Mouse (Mus musculus): ENCODE results near the gene Tbc1d24. TPM values are rescaled to one million over a fixed set of nuclear protein-coding genes. Genes with fewer than 3 reads are reported as not detected.
"Not testable (repeated sequence)": the region's sequence is repeated elsewhere in the genome, so short reads cannot be mapped to it uniquely, and the experiment has no call there.

The Tbc1d24 gene
- total RNA-seq, 2 experiments from 2014 or later, result 6.4 TPM

DNA sequence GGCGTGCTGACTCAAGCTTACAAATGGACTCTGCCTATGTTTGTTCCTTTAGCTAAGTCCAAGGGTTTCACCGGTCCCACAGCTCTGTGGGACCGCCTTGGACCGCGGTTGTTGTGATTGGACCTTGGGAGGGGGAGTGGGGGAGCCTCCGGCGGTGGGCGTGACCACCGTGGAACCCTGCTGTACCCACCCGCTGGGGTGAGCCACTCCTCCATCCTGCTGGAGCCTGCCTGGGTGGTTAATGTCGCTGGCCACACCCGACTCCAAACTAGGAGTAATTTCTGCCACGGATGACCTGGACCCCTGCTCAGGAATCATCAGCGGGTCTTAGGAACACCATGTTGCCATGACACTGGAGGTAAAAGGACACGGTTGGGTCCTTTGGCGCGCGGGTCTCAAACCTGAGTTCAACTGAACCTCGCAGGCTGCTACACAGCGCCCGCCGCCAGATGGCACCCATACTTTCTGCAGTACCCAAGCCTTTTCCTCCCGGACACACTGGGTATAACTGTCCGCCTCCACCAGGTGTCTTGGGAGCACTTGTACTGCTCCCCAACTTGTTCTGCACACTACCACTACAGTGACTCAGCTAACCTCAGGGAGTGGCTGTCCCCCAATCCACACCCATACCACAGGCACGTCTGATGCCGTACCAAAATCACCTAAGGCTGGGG lies 53.3 kb downstream of the Tbc1d24 start:
- peak; percentile 99 for ATAC-seq (replicated peaks; ENCODE audit: poor library complexity)

DNA sequence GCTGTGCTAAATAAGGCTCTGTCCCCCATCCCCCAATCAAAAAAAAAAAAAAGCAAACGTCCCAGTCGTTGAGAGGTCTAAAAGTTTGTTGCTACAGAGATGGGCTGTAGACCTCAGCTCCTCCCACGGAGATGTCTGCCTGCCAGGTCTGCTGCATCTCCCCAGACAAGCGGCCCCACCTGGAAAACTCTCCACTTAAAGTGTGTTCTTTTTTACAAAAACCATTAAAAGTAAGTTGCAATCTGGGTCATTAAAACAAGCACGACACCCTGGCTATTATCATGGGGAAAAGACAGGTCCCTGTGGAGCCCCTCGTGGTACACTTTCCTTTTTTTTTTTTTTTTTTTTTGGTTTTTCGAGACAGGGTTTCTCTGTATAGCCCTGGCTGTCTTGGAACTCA lies 54.0 kb downstream of the Tbc1d24 start:
- ATAC-seq (replicated peaks; ENCODE audit: poor library complexity), result no peak

DNA sequence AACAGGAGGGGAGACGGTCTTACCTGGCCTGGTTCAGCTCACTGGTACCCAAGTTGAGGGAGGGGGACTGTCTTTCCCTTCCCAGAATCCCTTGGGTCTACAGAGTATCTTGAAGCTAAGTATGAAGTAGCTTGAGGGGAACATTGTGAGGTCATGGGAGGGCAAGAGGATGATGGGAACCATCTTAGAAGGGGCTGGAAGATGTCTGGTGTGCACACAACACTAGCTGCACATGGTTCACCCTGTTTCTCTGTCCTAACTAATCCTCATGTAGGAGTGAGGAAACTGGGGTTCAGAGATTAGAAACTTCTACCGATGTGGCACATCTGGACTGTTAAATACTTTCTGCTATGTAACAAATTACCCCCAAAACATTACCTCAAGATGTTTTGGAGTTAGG lies 54.5 kb downstream of the Tbc1d24 start, which contains the start of gene Pdpk1:
Gene Pdpk1, minus strand, starts transcription at position 101 of the 400 bp plus-strand sequence.
- ATAC-seq (replicated peaks; ENCODE audit: poor library complexity), result no peak

DNA sequence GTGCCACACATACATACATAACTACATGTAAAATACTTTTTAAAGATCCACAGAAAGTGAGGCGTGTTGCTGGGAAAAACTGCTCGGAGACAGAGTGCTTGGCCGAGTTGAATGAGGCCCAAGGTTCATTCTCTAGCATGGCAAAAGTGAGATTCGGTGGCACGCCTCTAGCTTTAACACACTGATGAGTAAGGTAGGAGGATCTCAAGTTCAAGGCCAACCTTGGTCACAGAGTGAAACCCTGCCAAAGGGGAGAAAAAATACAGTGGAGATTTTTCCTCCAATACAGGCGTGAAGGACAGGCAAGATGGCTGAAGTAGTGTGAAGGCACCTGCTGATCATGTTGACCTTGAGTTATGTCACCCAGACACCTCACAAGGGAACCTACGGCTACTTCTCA lies 55.9 kb downstream of the Tbc1d24 start:
- no peak for ATAC-seq (replicated peaks; ENCODE audit: poor library complexity)

DNA sequence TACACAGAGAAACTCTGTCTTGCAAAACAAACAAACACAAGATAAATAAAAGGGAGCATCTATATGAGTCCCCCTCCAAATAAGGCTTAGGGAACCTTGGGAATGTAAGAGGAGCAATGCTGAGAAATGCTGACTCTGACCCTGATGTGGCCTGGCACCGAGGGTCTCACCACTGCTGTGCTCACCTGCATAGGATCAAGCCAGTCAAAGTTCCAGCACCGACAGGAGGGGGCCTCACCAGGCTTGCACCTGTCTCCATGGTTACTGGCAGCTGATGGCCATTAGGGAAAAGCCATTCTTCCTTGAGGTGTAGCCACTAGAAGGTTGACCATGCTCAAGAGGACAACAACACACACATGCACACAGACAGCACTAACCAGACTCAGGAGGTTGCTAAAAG lies 62.5 kb downstream of the Tbc1d24 start:
- ATAC-seq (replicated peaks; ENCODE audit: poor library complexity), result no peak

DNA sequence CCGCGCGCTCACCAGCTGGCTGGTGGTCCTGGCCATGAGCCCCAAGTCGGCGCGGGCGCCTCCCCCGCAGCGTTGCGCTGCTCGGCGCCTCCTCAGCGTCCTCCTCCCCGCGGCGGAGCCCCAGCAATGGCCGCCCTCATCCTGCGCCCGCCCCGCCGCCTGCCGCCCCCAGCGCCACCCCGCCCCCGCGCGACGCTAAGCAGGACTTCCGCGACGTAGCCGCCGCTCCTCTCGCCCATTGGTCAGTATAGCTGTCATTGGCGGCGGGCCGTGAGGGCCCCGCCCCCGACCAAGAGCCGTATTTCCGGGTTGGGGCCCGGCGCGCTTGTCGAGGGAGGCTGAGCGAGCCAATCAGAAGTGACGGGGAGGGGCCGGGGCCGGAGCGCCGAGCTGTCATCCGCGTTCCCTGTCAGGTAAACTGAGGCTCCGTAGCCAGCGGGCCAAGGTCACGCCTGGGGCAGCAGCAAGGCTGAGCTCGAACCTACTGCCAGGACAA lies 63.9 kb downstream of the Tbc1d24 start:
- peak; percentile 99 for ATAC-seq (replicated peaks; ENCODE audit: poor library complexity)

DNA sequence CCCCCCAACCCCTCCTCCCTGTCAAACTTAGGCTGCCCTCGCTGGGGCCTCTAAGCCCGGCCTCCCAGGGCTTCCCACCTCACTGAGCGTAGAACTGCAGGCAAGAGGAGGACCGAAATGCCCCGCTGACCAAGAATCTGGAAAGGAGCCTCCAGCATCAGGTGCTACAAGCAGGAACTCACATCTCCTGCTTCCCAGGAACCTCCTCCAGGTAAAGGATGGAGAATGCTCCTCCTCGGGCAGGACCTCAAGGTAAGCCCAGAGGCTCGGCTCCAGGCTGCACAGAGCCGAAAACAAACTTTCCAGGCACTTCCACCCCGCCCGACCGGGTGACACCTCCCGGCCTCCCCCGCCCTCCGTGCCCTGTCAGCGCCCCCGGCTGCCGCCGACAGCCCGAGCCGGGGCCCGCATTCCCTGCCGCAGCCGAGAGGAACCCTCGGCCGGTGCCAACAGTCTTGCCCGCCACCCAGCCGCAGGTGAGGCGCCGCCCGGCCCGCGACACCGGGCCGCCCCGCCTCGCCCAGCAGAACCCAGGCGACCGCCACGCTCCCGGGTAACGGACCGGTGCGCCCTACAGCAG lies 64.4 kb downstream of the Tbc1d24 start:
- ATAC-seq (replicated peaks; ENCODE audit: poor library complexity), result 0 out of 2 replicates have a peak, but pooled peaks have one; percentile 11

DNA sequence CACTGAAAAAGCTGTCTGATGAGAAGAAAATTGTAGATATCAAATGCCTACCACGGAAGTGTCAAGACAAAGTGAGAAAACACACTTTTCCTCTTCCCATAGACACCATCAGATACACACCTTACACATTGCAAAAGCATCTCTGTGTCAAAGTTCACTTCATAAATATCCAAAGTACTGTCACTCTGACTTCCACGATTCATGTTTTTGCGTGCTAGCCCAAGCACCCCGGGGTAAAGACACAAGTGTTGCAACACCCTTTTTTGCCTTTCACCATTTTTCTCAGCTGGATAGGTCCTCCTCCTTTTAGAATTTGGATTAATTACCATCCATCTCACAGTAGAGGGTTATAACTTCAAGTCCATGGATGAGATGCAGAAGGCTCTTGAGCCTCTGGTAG lies 65.4 kb downstream of the Tbc1d24 start:
- ATAC-seq (replicated peaks; ENCODE audit: poor library complexity), result no peak

DNA sequence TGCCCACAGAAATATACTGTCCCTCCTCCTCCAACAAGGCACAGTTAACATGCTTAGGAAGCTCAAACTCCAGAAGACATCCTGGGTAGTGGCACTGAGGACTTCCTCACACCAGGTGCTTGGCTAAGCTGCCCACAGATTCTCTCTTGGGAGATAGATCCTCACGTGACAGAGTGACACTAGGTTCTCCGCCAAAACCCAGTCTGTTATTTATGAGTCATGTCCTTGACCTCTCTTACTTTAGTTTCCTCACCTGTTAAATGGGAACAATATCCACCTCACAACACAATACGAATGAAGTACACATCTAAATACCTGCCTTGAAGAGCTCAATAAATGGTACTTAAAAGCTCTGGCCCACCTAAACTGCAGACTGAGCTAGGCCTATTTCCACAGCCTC lies 66.1 kb downstream of the Tbc1d24 start:
- no peak for ATAC-seq (replicated peaks; ENCODE audit: poor library complexity)

DNA sequence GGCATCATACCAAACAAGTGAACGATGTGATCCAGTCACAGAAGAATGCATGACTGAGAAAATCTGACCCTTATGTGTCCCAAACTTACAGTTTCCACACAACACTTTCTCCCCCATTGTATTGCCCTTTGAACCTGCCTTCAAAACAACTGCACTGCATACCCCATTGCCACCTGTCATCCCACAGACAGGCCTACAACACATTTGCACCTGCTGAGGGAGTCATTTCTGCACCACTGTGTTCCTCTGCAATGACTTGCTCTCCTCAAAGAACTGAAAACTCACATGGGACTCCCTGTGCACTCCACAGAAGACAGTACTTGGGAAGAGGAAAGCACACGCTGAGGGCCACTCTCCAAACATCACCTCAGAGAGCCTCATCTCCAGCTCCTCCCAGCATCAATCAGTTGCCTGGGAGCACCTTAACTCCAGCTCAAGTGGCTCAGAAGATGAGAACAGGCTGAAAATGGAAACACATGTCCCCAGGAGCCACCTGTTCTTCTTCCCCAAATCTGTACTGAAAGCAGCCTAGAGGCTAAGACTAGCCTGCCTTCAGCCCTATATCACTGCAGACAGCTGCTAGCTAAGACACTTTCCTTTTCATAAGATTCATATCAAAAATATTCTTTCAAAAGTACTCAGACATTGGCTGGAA lies 68.0 kb downstream of the Tbc1d24 start:
- ATAC-seq (replicated peaks; ENCODE audit: poor library complexity), result no peak

DNA sequence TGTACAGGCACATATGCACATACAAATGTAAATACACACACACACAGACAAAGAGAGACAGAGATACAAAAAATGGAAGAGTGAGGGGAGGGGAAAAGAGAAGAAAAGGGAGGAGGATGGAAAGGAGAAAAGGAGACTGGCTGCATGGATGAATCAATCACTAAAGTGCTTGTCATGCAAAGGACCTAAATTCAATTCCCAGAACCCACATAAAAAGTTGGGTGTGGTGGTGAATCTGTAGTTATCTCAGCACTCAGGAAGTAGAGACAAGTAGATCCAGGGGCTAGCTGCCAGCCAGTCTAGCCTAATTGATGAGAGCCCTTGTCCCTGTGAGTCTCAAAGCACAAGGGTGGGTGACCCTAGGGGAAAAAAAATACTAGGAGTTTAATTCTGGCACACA lies 71.3 kb downstream of the Tbc1d24 start:
- ATAC-seq (replicated peaks; ENCODE audit: poor library complexity), result no peak

DNA sequence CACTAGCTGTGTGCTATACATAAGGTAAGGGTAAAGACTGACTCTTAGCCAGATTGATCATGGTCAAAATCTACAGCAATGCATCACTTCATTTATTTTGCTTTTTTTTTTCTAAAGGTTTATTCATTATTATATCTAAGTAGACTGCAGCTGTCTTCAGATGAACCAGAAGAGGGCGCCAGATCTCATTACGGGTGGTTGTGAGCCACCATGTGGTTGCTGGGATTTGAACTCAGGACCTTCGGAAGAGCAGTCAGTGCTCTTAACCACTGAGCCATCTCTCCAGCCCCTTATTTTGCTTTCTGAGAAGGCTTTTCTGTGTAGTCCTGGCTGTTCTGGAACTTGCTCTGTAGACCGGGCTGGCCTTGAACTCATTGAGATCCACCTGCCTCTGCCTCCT lies 72.4 kb downstream of the Tbc1d24 start:
- not testable (repeated sequence) for ATAC-seq (replicated peaks; ENCODE audit: poor library complexity)

DNA sequence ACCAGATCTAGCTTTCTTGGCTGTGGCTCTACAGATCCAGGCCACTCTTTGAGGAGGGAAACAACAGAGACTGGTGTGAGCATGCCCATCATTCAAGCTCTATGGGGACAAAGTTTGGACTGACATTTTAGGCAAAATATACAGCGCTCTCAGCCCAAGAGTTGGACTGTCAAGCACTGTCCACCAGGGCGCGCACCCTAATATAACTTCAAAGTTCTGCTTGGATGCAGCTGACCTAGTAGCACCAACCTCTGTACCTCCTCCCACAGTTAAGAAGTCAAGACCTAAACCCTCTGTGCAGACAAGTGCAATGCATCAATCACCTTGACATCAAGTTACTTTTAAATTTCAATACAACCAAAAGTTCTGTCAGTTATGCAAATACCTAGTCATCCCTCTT lies 73.8 kb downstream of the Tbc1d24 start:
- ATAC-seq (replicated peaks; ENCODE audit: poor library complexity), result peak; percentile 61; the same call in 1 of the 2 replicates

DNA sequence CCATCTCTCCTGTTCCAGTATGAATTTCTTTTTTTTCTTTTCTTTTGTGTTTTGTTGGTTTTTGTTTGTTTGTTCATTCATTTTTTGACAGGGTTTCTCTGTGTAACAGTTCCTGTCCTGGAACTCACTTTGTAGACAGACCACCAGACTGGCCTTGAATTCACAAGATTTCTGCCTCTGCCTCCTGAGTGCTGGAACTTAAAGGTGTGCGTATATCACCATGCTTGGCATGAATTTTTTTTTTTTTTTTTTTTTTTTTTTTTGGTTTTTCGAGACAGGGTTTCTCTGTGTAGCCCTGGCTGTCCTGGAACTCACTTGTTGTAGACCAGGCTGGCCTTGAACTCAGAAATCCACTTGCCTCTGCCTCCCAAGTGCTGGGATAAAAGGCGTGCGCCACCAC lies 76.1 kb downstream of the Tbc1d24 start:
- not testable (repeated sequence) for ATAC-seq (replicated peaks; ENCODE audit: poor library complexity)

DNA sequence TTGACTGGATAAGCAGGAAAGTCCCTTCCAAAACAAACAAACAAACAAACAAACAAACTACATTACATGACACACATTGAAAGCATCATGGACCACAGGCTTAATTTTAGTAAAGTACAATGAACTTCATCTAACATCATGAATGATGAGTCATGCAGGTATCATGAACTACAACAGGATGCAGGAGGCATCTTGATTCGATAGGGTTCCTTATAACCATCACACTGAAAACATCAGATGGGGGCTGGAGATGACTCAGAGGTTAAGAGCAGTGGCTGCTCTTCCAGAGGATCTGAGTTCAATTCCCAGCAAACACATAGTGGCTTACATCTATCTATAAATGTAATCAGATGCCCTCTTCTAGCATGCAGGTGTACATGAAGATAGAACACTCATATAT lies 77.8 kb downstream of the Tbc1d24 start:
- ATAC-seq (replicated peaks; ENCODE audit: poor library complexity), result no peak

DNA sequence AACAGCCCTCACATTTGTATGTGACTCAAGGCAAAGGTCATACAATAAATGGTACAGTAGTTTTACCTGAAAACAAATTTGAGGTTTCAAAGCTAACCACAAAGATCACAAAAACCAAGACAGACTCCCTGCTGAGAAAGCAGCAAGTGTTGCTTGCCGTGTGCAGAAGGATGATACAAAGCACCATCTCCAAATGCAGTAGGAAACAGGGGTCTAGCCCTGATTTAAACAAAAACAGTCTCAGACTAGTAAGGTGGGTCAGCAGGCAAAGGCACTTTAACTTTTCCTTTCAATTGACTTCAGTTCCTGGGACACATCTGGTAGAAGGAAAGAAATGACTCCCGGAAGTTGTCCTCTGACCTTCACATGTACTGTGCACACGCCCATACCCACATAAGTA lies 78.6 kb downstream of the Tbc1d24 start:
- ATAC-seq (replicated peaks; ENCODE audit: poor library complexity), result no peak

Other genes with a start within 250 kb of the Tbc1d24 start
- gene Prss30, start 225.0 kb downstream of the Tbc1d24 start, total RNA-seq (2015), result 0.22 and 0.27 TPM in 2 replicates
- not detected in 2 replicates for gene Prss30, start 225.0 kb downstream of the Tbc1d24 start, total RNA-seq (2017)
- gene Prss22, start 207.5 kb downstream of the Tbc1d24 start, total RNA-seq (2015), result not detected in 2 replicates
- not detected in 2 replicates for gene Prss22, start 207.5 kb downstream of the Tbc1d24 start, total RNA-seq (2017)
- gene Prss27, start 167.4 kb downstream of the Tbc1d24 start, total RNA-seq (2015), result not detected in 2 replicates
- not detected in 2 replicates for gene Prss27, start 167.4 kb downstream of the Tbc1d24 start, total RNA-seq (2017)
- gene Kctd5, start 132.1 kb downstream of the Tbc1d24 start, total RNA-seq (2015), result 15.5 and 17.1 TPM in 2 replicates
- gene Kctd5, start 132.1 kb downstream of the Tbc1d24 start, total RNA-seq (2017), result 19.5 and 21.0 TPM in 2 replicates
- 33.3 and 36.3 TPM in 2 replicates for gene Pdpk1, start 54.6 kb downstream of the Tbc1d24 start, total RNA-seq (2015)
- gene Pdpk1, start 54.6 kb downstream of the Tbc1d24 start, total RNA-seq (2017), result 41.1 and 49.5 TPM in 2 replicates
- gene Amdhd2, start 41.8 kb downstream of the Tbc1d24 start, total RNA-seq (2015), result 21.9 and 33.7 TPM in 2 replicates
- gene Amdhd2, start 41.8 kb downstream of the Tbc1d24 start, total RNA-seq (2017), result 65.1 and 65.5 TPM in 2 replicates
- gene Atp6v0c, start 35.9 kb downstream of the Tbc1d24 start, total RNA-seq (2015), result 405 and 437 TPM in 2 replicates
- gene Atp6v0c, start 35.9 kb downstream of the Tbc1d24 start, total RNA-seq (2017), result 109 and 145 TPM in 2 replicates
- gene Ntn3, start 4.0 kb upstream of the Tbc1d24 start, total RNA-seq (2015), result 0.15 TPM in 1 of 2 replicates, not detected in the other
- 0.12 and 0.30 TPM in 2 replicates for gene Ntn3, start 4.0 kb upstream of the Tbc1d24 start, total RNA-seq (2017)
- gene Tedc2, start 15.3 kb upstream of the Tbc1d24 start, total RNA-seq (2015), result 7.8 and 10.2 TPM in 2 replicates
- 13.9 and 16.2 TPM in 2 replicates for gene Tedc2, start 15.3 kb upstream of the Tbc1d24 start, total RNA-seq (2017)
- 21.2 and 22.7 TPM in 2 replicates for gene Ccnf, start 45.9 kb upstream of the Tbc1d24 start, total RNA-seq (2015)
- 27.4 and 40.3 TPM in 2 replicates for gene Ccnf, start 45.9 kb upstream of the Tbc1d24 start, total RNA-seq (2017)
- 0.24 TPM in 1 of 2 replicates, not detected in the other for gene Abca17, start 145.5 kb upstream of the Tbc1d24 start, total RNA-seq (2015)
- 0.03 TPM in 1 of 2 replicates, not detected in the other for gene Abca17, start 145.5 kb upstream of the Tbc1d24 start, total RNA-seq (2017)
- gene Abca3, start 146.4 kb upstream of the Tbc1d24 start, total RNA-seq (2015), result 18.6 and 20.4 TPM in 2 replicates
- 13.8 and 15.5 TPM in 2 replicates for gene Abca3, start 146.4 kb upstream of the Tbc1d24 start, total RNA-seq (2017)
- gene Rnps1, start 209.0 kb upstream of the Tbc1d24 start, total RNA-seq (2015), result 143 and 154 TPM in 2 replicates
- 187 and 191 TPM in 2 replicates for gene Rnps1, start 209.0 kb upstream of the Tbc1d24 start, total RNA-seq (2017)
- 58.5 and 67.8 TPM in 2 replicates for gene Eci1, start 221.1 kb upstream of the Tbc1d24 start, total RNA-seq (2015)
- gene Eci1, start 221.1 kb upstream of the Tbc1d24 start, total RNA-seq (2017), result 27.7 and 32.6 TPM in 2 replicates
- 0.94 and 3.5 TPM in 2 replicates for gene Dnase1l2, start 237.5 kb upstream of the Tbc1d24 start, total RNA-seq (2015)
- 2.9 and 4.0 TPM in 2 replicates for gene Dnase1l2, start 237.5 kb upstream of the Tbc1d24 start, total RNA-seq (2017)

Data from megakaryocyte progenitor cell, adult 5-6 weeks (primary cell).